Mouse (Mus musculus): ENCODE results near the gene Tmem216. TPM values are rescaled to one million over a fixed set of nuclear protein-coding genes. Genes with fewer than 3 reads are reported as not detected.

Tmem216 gene
- 10 to 100 TPM; 11.1 to 12.7 TPM for total RNA-seq (2021)

DNA sequence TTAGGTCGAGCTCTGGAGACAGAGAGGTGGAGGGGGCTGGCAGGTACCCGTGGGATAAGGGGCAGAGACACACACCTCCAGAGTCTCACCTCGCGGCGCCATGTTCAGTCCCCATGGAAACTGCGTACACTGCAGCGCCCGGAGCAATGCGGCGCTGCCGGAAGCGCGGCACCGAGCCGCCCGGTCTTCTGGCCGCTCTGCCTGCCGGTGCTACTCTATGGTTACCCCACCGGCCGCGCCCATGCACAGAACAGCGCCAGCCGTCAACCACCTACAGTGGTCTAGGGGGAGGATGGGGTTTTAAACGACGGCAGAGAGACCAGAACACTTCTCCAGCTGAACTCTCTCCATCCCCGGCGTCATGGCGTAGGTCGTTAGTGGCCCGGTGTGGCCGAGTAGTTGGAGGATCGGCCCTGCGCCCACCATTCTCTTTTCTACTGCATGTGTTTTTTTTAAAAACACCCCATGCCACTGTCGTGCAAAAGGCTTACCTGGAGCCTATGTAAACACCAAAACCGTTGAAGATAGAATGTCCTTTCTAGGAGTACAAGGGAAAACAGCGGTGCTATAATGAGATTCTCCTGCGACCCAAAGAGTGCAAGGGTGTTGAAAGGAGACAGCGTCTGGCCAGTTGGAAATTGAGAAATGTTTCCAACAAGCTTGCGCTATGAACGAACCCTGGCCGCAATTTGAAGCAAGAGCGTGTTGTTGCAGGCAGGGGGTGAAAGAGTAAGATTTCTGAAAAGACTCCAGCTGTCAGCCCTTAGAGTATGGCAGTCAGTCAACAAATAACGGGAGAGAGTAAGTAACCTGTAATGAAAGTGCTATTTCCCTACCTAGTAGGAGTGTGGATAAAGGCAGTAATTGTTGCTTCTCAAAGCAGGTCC lies at the start of gene Tmem216:
Tmem216 (minus strand) TSS at position 615 of the 887 bp plus-strand sequence.
- intact Hi-C loops (cut with DNase I) = loop anchor here (1.0 to 2.0 kb wide), 2 partner anchors 21 to 49 kb away; partner anchors contain the start of genes Cyb561a3, Ddb1, Tkfc and Tmem138
- peak; percentile 84 to 86 for DNase-seq (ENCODE audit: low spot score in 2 of 2)

GRCm38 (mm10) chr19:10605293-10605900 lies 49.4 kb upstream of the Tmem216 start, which contains the start of the genes Ddb1 and Tkfc:
Ddb1 (plus strand) TSS chr19:10605327.
Tkfc (minus strand) TSS chr19:10605654.
- peak; percentile 99 for DNase-seq (ENCODE audit: low spot score in 2 of 2)
- intact Hi-C loops (cut with DNase I) = loop anchor here (1.0 to 2.0 kb wide), 2 partner anchors 28 to 51 kb away; partner anchors contain the start of genes Cyb561a3 and Tmem138

DNA sequence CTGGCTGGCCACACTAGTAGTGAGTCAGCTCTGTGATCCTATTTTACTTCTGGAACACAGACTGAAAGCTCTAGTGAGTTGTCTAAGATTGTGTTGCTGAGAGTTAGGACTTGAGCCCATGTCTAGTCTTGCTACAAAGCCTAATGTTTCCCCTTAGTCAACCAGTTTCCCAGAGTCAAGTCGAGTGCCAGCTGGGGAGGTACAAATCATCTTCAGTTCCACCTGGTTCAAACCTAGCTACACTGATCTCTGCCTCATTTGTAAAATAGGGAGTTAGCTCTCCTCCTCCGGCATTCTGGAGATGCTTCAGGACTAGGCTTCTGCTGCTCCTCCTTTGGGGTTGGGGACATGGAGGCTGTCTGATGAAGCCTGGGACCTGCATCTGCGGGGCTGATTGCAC lies 48.5 kb upstream of the Tmem216 start:
- intact Hi-C loops (cut with DNase I) = loop anchor here (2.0 kb wide), 1 partner anchor 50 kb away; no protein-coding TSS in a partner anchor
- DNase-seq (ENCODE audit: low spot score in 2 of 2) = no peak

DNA sequence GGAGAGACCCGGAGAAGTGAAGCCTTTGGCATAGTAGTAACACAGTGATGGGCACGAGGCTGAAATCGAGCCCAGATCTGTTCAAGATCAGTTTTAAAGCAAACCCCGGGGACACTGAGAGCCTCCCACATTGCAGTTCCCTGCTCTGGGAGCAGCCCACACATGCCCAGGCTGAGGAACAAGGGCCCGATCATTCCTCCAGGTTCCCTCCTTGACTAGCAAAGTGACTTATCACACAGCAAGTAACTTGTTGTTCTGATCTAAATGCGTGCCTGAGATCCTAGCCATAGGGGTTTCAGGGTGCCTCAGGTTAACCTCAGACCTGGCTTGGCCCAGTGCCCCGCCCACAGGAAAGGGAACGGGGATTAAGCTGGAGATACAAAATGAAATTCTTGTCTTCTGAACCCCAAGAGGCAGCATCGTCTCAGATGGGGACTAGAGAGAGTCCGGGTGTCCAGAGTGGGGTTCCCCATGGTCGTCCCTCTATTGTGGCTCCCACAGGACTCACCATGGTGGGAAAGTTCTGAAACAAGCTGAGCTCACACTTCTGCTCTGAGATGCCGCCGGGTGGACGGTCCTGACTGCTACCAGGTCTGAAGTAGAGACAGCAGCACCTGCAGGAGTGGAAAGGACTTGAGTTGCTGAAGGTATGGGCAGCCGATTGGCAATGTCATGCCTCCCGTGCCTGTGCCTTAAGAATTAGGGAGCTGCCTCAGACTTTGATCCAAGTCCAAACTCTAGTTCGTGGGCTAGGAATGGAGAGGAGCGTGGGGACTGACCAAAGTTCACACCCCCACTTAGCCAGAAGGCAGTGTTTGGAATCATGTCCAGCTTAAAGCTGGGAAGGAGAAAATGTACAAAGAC lies 47.9 kb upstream of the Tmem216 start:
- DNase-seq (ENCODE audit: low spot score in 2 of 2) = no peak
- intact Hi-C loops (cut with DNase I) = loop anchor here (2.0 kb wide), 1 partner anchor 49 kb away; no protein-coding TSS in a partner anchor

- intact Hi-C loops (cut with DNase I) = no loop called here
- DNase-seq (ENCODE audit: low spot score in 2 of 2) = peak; percentile 79 to 82
Observed at GRCm38 (mm10) chr19:10602787-10603186, 46.7 kb upstream of the Tmem216 start.

DNA sequence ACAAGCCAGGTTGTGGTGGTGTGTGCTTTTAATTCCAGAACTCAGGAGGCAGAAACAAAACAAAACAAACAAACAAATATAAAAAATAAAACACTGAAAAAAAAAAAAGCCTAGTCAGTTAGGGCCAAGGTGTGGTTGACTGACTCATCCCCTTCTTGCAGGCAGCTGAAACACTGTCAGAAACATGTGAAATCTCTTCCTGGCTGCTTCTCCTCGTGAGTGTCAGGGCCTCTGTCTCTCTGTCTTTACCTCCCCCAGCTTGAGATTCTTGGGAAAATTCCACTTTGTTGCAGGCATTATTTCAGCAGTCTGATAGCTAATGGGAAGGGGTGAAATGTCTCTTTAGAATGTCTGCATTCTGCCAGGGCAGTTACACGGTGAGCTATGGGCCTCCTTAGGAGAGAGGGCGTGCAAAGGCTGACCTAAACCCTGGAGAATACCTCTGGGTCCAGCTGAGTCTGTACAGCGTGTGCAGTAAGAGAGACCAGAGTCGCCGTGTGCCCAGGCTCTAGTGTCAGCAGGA lies 46.3 kb upstream of the Tmem216 start:
- intact Hi-C loops (cut with DNase I) = no loop called here
- DNase-seq (ENCODE audit: low spot score in 2 of 2) = no peak

DNA sequence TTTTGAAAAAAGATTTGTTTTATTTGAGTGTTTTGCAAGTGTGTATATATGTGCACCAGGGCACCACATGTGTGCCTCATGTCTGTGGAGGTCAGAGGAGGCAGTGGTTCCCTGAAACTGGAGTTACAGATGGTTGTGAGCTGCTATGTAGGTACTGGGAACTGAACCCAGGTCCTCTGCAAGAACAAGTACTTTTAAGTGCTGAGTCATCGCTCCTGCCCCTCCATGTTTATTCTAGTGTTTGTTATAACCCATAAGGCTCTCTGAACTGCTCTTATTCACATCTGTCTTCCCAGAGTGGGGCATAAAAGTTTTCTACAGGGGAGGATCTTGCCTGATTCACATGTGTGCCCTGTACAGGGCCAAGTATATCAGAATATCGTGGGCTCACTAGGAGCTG lies 43.6 kb upstream of the Tmem216 start:
- no peak for DNase-seq (ENCODE audit: low spot score in 2 of 2)
- intact Hi-C loops (cut with DNase I) = no loop called here

DNA sequence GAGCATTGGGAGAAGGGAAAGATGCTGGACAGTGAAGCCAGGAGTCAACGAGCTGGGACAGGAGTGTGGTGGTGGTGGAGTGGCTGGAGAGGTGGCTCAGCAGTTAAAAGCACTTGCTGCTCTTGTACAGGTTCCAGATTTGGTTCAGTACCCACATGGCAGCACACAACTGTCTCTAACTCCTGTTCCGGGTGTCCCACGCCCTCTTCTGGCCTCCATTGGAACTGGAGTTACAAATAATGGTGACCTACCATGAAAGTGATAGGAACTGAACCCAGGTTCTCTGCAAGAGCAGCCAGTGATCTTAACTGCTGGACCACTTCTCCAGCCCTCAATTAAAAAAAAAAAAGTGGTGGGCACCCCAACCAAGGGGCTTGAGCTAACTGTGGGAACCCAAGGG lies 42.1 kb upstream of the Tmem216 start:
- no peak for DNase-seq (ENCODE audit: low spot score in 2 of 2)
- intact Hi-C loops (cut with DNase I) = no loop called here

GRCm38 (mm10) chr19:10591659-10592377 lies 35.8 kb upstream of the Tmem216 start:
- DNase-seq (ENCODE audit: low spot score in 2 of 2) = no peak
- intact Hi-C loops (cut with DNase I) = no loop called here

GRCm38 (mm10) chr19:10590301-10590700 lies 34.3 kb upstream of the Tmem216 start:
- intact Hi-C loops (cut with DNase I) = no loop called here
- no peak for DNase-seq (ENCODE audit: low spot score in 2 of 2)

- intact Hi-C loops (cut with DNase I) = no loop called here
- DNase-seq (ENCODE audit: low spot score in 2 of 2) = no peak
Observed at GRCm38 (mm10) chr19:10589127-10589857, 33.3 kb upstream of the Tmem216 start.

- intact Hi-C loops (cut with DNase I) = no loop called here
Observed at GRCm38 (mm10) chr19:10587231-10587630, 31.2 kb upstream of the Tmem216 start.

GRCm38 (mm10) chr19:10585112-10585511 lies 29.1 kb upstream of the Tmem216 start:
- DNase-seq (ENCODE audit: low spot score in 2 of 2) = no peak
- intact Hi-C loops (cut with DNase I) = no loop called here

More at GRCm38 (mm10) chr19:10587231-10587630, 31.2 kb upstream of the Tmem216 start:
- no peak for DNase-seq (ENCODE audit: low spot score in 2 of 2)

DNA sequence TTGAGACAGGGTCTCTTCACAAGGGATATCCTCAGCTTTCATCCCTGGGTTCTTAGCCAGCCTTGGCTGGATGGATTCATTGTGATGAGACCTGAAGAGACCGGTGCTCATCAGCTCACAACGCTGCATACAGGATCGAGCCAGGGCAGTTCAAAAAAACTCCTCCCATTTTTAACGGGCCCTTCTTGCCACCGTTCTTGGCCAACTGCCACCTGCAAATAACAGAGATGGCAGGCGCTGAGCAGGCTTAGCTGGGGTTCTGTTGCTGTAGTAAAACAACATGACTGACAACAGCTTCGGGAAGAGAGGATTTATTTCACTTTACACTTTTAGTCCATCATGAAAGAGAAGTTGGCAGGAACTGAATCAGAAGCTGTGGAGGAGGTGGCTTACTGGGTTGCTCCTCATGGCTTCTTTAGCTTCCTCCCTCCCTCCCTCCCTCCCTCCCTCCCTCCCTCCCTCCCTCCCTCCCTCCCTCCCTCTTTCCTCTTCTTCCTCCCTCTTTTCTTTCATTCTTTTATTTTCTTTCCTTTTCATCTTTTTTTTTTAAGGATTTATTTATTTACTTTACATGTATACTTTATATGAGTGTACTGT lies 27.6 kb upstream of the Tmem216 start:
- no peak for DNase-seq (ENCODE audit: low spot score in 2 of 2)
- intact Hi-C loops (cut with DNase I) = no loop called here

- DNase-seq (ENCODE audit: low spot score in 2 of 2) = no peak
- intact Hi-C loops (cut with DNase I) = no loop called here
Observed at GRCm38 (mm10) chr19:10581984-10582383, 25.9 kb upstream of the Tmem216 start.

- no peak for DNase-seq (ENCODE audit: low spot score in 2 of 2)
- intact Hi-C loops (cut with DNase I) = no loop called here
Observed at GRCm38 (mm10) chr19:10580761-10581160, 24.7 kb upstream of the Tmem216 start.

- no peak for DNase-seq (ENCODE audit: low spot score in 2 of 2)
- intact Hi-C loops (cut with DNase I) = no loop called here
Observed at GRCm38 (mm10) chr19:10580102-10580501, 24.1 kb upstream of the Tmem216 start.

All from left cerebral cortex, postnatal 36 days (tissue).